Mouse (Mus musculus): Measurements from ENCODE around the gene Ephx3.
"Not testable (repeated sequence)": the region's sequence is repeated elsewhere in the genome, so short reads cannot be mapped to it uniquely, and the experiment has no call there.

Ephx3 gene

GRCm38 (mm10) chr17:32188863-32189636, at the start of gene Ephx3:
Gene Ephx3, minus strand, starts transcription at chr17:32189549.
- DNase-seq (ENCODE audit: low spot score in 2 of 2) = no peak

- no peak for DNase-seq (ENCODE audit: low spot score in 2 of 2)
Measured at GRCm38 (mm10) chr17:32238589-32238988, 49.2 kb upstream of the Ephx3 start.

- DNase-seq (ENCODE audit: low spot score in 2 of 2) = no peak
Measured at GRCm38 (mm10) chr17:32235534-32236191, 46.3 kb upstream of the Ephx3 start.

GRCm38 (mm10) chr17:32233174-32233573, 43.8 kb upstream of the Ephx3 start:
- no peak for DNase-seq (ENCODE audit: low spot score in 2 of 2)

- DNase-seq (ENCODE audit: low spot score in 2 of 2) = no peak
Measured at GRCm38 (mm10) chr17:32229256-32229655, 39.9 kb upstream of the Ephx3 start.

- DNase-seq (ENCODE audit: low spot score in 2 of 2) = no peak
Measured at GRCm38 (mm10) chr17:32220873-32221272, 31.5 kb upstream of the Ephx3 start.

GRCm38 (mm10) chr17:32215587-32215986, 26.2 kb upstream of the Ephx3 start:
- DNase-seq (ENCODE audit: low spot score in 2 of 2) = not testable (repeated sequence)

- not testable (repeated sequence) for DNase-seq (ENCODE audit: low spot score in 2 of 2)
Measured at GRCm38 (mm10) chr17:32211554-32211953, 22.2 kb upstream of the Ephx3 start.

- DNase-seq (ENCODE audit: low spot score in 2 of 2) = peak in 1 of 2 experiments; percentile 41
Measured at GRCm38 (mm10) chr17:32209752-32210151, 20.4 kb upstream of the Ephx3 start.

- DNase-seq (ENCODE audit: low spot score in 2 of 2) = no peak
Measured at GRCm38 (mm10) chr17:32209144-32209543, 19.8 kb upstream of the Ephx3 start.

GRCm38 (mm10) chr17:32207586-32208245, 18.4 kb upstream of the Ephx3 start:
- no peak for DNase-seq (ENCODE audit: low spot score in 2 of 2)

- no peak for DNase-seq (ENCODE audit: low spot score in 2 of 2)
Measured at GRCm38 (mm10) chr17:32205345-32205744, 16.0 kb upstream of the Ephx3 start.

- DNase-seq (ENCODE audit: low spot score in 2 of 2) = no peak
Measured at GRCm38 (mm10) chr17:32202972-32203371, 13.6 kb upstream of the Ephx3 start.

- no peak for DNase-seq (ENCODE audit: low spot score in 2 of 2)
Measured at GRCm38 (mm10) chr17:32201086-32201485, 11.7 kb upstream of the Ephx3 start.

- DNase-seq (ENCODE audit: low spot score in 2 of 2) = no peak
Measured at GRCm38 (mm10) chr17:32199796-32200195, 10.4 kb upstream of the Ephx3 start.

- no peak for DNase-seq (ENCODE audit: low spot score in 2 of 2)
Measured at GRCm38 (mm10) chr17:32197156-32197555, 7.8 kb upstream of the Ephx3 start.

GRCm38 (mm10) chr17:32195725-32196124, 6.4 kb upstream of the Ephx3 start:
- DNase-seq (ENCODE audit: low spot score in 2 of 2) = no peak

- no peak for DNase-seq (ENCODE audit: low spot score in 2 of 2)
Measured at GRCm38 (mm10) chr17:32193010-32193409, 3.7 kb upstream of the Ephx3 start.

GRCm38 (mm10) chr17:32189850-32190249, 501 bp upstream of the Ephx3 start:
- DNase-seq (ENCODE audit: low spot score in 2 of 2) = no peak

- DNase-seq (ENCODE audit: low spot score in 2 of 2) = no peak
Measured at GRCm38 (mm10) chr17:32183017-32183416, 6.3 kb downstream of the Ephx3 start.

GRCm38 (mm10) chr17:32179621-32180491, 9.5 kb downstream of the Ephx3 start:
- DNase-seq (ENCODE audit: low spot score in 2 of 2) = no peak

GRCm38 (mm10) chr17:32176919-32177318, 12.4 kb downstream of the Ephx3 start:
- DNase-seq (ENCODE audit: low spot score in 2 of 2) = no peak
